Mouse (Mus musculus) brown adipose tissue, adult 24 weeks (tissue): ENCODE data around the gene Gpcpd1. TPM values are rescaled to one million over a fixed set of nuclear protein-coding genes. Genes with fewer than 3 reads are reported as not detected.

Experiments
- H3K27ac ChIP-seq: fragments of 200-500 bp; replicated peaks from 2 replicates; pipeline ENCODE4 v1.5.1; 2012; ENCODE audit warnings: low read depth, mild to moderate bottlenecking, low read length
- H3K4me1 ChIP-seq: fragments of 200-500 bp; 2 replicates; pipeline ENCODE4 v1.6.1; 2012; ENCODE audit warnings: low read length, mixed read lengths; ENCODE audit not compliant: control insufficient read depth, insufficient read depth, insufficient read length
- H3K4me3 ChIP-seq: fragments of 200-500 bp; 2 replicates; pipeline ENCODE4 v1.5.1; 2012; ENCODE audit warnings: low read depth, mild to moderate bottlenecking, low read length, moderate library complexity; ENCODE audit not compliant: insufficient read depth
- polyA plus RNA-seq: library from polyadenylated mRNA; stranded (reverse); fragments of >200 nt; gene quantifications from 2 replicates; pipeline ENCODE4 v1.2.4, GENCODE M21; 2012; ENCODE audit not compliant: missing spikeins, insufficient read depth, insufficient read length

Gpcpd1 gene
- polyA plus RNA-seq, 1 experiment, result 23.7 TPM

DNA sequence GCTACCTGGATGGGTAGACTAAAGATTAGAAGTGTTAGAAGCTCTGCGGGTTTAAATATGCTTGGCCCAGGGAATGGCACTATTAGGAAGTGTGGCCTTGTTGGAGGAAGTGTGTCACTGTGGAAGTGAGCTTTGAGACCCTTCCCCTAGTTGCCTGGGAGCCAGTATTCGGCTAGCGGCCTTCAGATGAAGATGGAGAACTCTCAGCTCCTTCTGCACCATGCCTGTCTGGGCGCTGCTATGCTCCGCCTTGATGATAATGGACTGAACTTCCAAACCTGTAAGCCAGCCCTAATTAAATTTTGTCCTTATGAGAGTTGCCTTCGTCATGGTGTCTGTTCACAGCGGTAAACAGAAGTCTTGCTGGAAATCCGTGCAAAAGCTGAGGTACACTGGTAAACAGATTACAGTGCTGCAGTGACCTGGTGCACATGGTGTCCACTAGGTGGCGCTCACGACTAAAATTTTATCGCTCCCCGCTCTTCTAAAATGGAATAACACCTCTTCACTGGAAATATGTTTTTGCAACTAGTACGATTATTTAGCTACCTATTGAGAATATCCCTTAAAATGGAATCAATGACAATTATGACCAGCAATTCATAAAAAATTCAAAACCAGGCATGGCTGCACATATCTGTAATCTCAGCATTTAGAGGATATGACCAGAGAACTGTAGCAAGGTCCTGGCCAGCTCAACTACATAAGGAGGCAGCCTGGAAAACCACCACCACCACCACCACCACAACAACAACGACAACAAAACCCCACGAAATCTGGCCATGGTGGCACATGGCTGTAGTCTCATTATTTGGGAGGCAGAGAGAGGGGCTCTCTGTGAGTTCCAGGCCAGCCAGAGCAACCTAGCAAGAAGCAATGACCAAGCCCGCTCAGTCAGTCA is 71.1 kb downstream of the Gpcpd1 start:
- no peak overlapping the region for H3K4me3 ChIP-seq

GRCm38 (mm10) chr2:132515607-132516006 is 71.9 kb downstream of the Gpcpd1 start:
- H3K4me3 ChIP-seq, result no peak overlapping the region
- no peak overlapping the region for H3K27ac ChIP-seq
- no peaks in the 10 kb centered on the region for H3K4me1 ChIP-seq

More for the DNA sequence above, 71.1 kb downstream of the Gpcpd1 start:
- no peaks in the 10 kb centered on the region for H3K4me1 ChIP-seq
- H3K27ac ChIP-seq, result no peak overlapping the region

GRCm38 (mm10) chr2:132515076-132515475 is 72.5 kb downstream of the Gpcpd1 start:
- no peak overlapping the region for H3K4me3 ChIP-seq
- no peaks in the 10 kb centered on the region for H3K4me1 ChIP-seq
- no peak overlapping the region for H3K27ac ChIP-seq

DNA sequence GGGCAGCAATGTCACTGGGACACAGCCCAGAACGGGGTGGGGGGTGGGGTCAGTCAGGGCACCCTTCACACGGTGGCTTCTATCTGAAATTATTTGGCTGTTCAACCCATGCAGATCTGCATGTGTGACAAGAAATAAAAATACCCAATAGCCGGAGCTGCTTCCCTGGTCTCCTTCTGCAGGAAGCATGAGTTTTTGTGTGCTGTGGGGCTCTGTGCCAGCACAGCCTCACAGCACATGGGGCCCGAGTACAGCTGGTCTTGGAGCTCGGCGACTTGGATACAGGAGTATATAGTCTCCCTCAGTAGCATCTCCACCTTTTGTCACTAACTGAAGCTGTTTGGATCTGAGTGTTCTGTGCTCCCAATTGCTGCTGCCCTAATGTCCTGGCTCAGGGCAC is 73.2 kb downstream of the Gpcpd1 start:
- H3K4me1 ChIP-seq, result no peaks in the 10 kb centered on the region
- H3K27ac ChIP-seq, result no peak overlapping the region
- no peak overlapping the region for H3K4me3 ChIP-seq

- Histone ChIP-seq H3K4me3 (no peak overlapping the region), H3K4me1 (no peaks in the 10 kb centered on the region), H3K27ac (no peak overlapping the region)
Measured at GRCm38 (mm10) chr2:132513371-132514181, 74.0 kb downstream of the Gpcpd1 start.

- Histone ChIP-seq H3K4me3 (no peak overlapping the region), H3K27ac (no peak overlapping the region), H3K4me1 (no peaks in the 10 kb centered on the region)
Measured at GRCm38 (mm10) chr2:132512977-132513351, 74.6 kb downstream of the Gpcpd1 start.

DNA sequence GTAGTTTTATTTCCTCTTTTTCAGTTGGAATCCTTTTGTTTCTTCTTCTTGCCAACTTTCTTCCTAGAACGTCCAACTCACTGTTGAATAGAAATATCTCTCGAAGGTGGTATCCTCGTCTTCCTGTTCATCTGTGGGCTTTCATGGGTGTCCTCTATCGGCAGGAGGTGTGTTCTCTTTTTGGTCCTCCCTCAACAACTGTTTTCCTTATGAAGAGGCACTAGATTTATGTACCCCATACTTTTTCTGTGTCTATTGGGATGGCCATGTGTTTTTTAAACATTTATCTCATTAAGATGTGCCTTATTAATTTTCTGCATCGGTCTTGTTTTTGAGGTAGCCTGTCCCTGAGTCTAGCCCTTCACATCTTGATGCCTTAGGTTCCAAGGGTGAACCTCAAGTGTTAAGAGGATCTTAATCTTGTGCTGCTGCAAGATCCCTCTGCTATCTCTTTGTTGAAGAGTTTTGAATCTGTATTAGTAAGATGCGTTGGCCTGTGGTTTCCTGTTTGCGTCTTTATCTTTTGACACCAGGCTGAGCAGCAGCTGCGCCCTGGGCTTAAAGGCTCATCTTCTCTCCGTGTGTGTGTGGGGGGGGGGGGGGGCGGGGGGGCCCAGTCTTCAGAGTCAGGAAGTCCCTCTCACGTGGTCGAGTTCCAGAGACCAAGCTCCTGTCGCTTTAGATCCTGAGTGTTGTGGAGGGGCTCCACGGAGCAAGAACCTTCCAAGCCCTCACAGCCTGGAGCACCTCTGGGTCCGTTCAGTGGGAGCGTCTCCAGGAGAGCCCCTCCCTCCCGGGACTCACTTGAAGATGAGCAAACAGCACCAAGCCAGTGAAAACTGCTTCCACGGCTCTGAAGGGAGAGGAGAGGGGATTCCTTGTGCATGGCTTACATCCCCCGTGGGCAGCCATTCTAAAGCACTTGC is 75.2 kb downstream of the Gpcpd1 start:
- Histone ChIP-seq H3K27ac (no peak overlapping the region), H3K4me1 (no peaks in the 10 kb centered on the region), H3K4me3 (no peak overlapping the region)

DNA sequence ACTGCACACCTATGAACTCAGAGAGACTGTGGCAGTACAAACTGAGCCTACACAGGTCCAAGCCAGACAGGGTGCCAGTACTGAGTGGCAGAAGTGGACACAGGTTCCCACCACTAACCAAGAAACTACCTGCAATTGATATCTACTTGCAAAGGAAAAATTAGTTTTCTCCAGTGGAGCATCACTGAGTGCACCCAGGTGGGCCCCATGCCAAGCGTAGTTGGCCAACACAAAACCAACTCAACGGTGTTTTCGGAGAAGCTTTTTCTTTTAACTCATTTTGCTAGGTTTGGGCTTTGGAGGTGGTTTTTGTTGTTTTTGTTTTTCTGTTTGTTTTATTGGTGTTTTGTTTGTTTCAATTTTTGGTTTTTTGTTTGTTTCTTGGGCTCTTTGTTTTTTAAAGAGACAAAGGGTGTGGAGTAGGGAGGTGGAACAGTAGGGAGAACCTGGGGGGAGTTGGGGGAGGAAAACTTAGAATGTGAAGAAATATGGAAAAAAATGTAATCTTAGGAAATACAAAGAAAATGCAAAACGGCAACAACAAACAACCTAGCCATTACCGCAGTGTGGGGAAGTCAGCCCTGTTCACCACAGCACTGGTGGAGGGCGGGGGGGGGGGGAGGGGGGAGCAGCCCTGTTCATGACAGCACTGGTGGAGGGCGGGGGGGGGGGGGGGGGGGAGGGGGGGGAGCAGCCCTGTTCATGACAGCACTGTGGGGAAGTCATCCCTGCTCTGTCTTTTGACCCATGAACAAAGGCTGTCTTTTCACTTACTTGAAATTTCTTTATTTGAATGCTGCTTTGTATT is 76.3 kb downstream of the Gpcpd1 start:
- Histone ChIP-seq H3K4me3 (no peak overlapping the region), H3K4me1 (no peaks in the 10 kb centered on the region), H3K27ac (no peak overlapping the region)

GRCm38 (mm10) chr2:132509714-132510113 is 77.8 kb downstream of the Gpcpd1 start:
- H3K27ac ChIP-seq, result no peak overlapping the region
- H3K4me1 ChIP-seq, result no peaks in the 10 kb centered on the region
- H3K4me3 ChIP-seq, result no peak overlapping the region

GRCm38 (mm10) chr2:132509261-132509660 is 78.3 kb downstream of the Gpcpd1 start:
- Histone ChIP-seq H3K27ac (no peak overlapping the region), H3K4me1 (no peaks in the 10 kb centered on the region), H3K4me3 (no peak overlapping the region)

DNA sequence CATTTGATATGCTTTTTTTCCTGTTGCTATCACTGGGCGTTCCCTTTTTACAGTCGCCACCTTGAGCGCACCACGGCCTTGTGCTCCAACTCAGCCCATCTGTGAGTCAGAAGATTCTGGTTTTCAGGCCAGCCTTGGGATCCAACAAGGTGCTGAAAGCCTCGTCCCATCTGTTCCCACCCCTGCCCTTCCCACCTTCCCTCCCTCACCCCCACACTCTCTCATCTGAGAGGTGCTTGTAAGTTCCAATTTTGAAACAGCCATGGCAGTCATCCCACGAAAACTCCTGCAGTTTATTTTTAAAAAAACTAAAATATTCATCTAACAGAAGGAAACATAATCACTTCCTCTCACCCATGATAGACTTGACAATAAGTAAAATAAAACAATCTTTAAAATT is 80.0 kb downstream of the Gpcpd1 start:
- Histone ChIP-seq H3K4me3 (no peak overlapping the region), H3K4me1 (no peaks in the 10 kb centered on the region)

DNA sequence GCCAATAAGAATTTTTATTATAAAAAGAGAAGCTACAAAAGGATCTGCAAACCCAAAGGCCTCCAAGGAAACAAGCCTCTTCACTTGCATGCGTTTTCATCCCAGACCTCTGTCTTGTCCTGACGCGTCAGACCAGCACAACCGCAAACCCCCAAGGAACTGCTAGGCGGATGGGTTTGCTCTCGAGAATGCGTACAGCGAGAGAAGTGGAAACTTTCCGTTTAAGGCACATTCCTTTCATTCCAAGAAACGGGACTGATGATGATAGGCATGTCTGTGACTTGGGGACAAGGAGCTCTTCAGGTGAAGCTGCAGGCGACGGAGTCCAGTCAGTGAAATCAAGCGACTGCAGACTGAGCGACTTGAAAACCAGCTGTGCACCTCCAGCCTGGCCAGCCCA is 80.4 kb downstream of the Gpcpd1 start:
- Histone ChIP-seq H3K4me1 (no peaks in the 10 kb centered on the region), H3K4me3 (no peak overlapping the region), H3K27ac (no peak overlapping the region)

More for the DNA sequence above, 80.0 kb downstream of the Gpcpd1 start:
- no peak overlapping the region for H3K27ac ChIP-seq

DNA sequence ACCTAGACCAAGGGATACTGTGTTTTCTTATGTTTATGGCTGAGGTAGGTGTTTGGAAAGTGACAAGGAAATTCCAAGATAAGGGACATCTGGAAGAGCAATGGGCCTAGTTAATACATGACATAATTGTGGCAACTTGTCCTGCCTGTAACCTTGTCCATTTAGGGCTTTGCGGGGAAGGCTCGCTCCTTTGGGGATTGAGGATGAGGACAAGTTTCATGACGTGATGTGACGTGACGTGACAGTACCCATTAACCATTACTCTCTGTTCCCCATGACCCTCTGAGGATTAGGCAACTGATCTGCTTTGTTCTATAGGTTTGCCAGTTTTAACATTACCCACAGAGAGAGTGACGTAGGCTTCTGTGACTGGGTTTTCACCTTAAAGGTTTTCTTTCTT is 81.7 kb downstream of the Gpcpd1 start:
- H3K4me1 ChIP-seq, result no peaks in the 10 kb centered on the region
- H3K27ac ChIP-seq, result no peak overlapping the region

DNA sequence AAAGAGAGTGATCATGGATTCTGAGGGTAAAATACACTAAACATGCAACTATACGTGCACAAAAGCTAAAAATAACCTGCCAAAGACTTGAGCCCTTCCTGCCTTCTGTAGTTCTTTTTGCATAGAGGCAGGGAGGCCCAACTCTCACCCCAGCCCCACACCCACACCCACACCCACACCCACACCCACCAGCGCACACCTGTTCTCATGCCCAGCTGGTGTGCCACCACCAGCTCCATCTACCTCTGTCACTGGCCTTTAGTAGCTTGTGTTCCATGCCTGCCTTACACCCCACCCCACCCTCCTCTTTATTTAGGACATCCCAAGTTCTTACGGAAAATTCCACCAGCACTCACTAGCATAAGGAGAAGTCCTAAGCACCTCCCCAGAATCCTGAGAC is 89.2 kb downstream of the Gpcpd1 start:
- H3K27ac ChIP-seq, result no peak overlapping the region
- H3K4me3 ChIP-seq, result no peak overlapping the region
- no peaks in the 10 kb centered on the region for H3K4me1 ChIP-seq

More for the DNA sequence above, 81.7 kb downstream of the Gpcpd1 start:
- H3K4me3 ChIP-seq, result no peak overlapping the region
